Mouse (Mus musculus) pancreas, adult 10 weeks (tissue): Measurements from ENCODE around the gene Hira. TPM values are rescaled to one million over a fixed set of nuclear protein-coding genes. Genes with fewer than 3 reads are reported as not detected.

Source experiments
- polyA plus RNA-seq: library from polyadenylated mRNA; stranded (reverse); fragments of 350-450 nt; fragmentation: Illumina TruSeq; extraction: RNeasy Lipid Tissue Mini Kit (QIAGEN cat#74804); gene quantifications from one replicate; pipeline ENCODE4 v1.2.3, GENCODE M21; 2015; ENCODE audit warnings: low read depth, low replicate concordance; ENCODE audit not compliant: insufficient read depth

The Hira gene
- polyA plus RNA-seq: 10.0 TPM

GRCm38 (mm10) chr16:18876442-18877308 lies at the start of gene Hira, which contains the start of gene Mrpl40:
Gene Hira (plus strand): TSS chr16:18877037.
Gene Mrpl40 (minus strand): TSS chr16:18876862.

GRCm38 (mm10) chr16:18836468-18837208 lies 40.2 kb upstream of the Hira start, which contains the start of the genes 2510002D24Rik and Gm28539:
Gene 2510002D24Rik (plus strand): TSS chr16:18836578.
Gene Gm28539 (plus strand): TSS chr16:18836584.

Other genes with a start within 250 kb of the Hira start
- gene Sept5, start 247.1 kb upstream of the Hira start, polyA plus RNA-seq: 6.8 TPM
- gene Cldn5, start 100.2 kb upstream of the Hira start, polyA plus RNA-seq: 5.0 TPM
- 11.6 TPM for gene Ufd1, start 65.3 kb upstream of the Hira start, polyA plus RNA-seq
- 0.79 TPM for gene Cdc45, start 65.0 kb upstream of the Hira start, polyA plus RNA-seq
- 7.8 TPM for gene 2510002D24Rik, start 40.5 kb upstream of the Hira start, polyA plus RNA-seq
- gene Gm28539, start 40.5 kb upstream of the Hira start, polyA plus RNA-seq: not detected
- gene Mrpl40, start 175 bp upstream of the Hira start, polyA plus RNA-seq: 12.1 TPM